Mouse (Mus musculus) embryo, embryonic 11.5 days (tissue): ENCODE measurements around the gene Shank3.

Source experiments
- DNase-seq: peaks from one replicate; pipeline ENCODE4 v3.0.0-alpha.2; 2012; ENCODE audit warnings: low read depth, low spot score

Gene Shank3

DNA sequence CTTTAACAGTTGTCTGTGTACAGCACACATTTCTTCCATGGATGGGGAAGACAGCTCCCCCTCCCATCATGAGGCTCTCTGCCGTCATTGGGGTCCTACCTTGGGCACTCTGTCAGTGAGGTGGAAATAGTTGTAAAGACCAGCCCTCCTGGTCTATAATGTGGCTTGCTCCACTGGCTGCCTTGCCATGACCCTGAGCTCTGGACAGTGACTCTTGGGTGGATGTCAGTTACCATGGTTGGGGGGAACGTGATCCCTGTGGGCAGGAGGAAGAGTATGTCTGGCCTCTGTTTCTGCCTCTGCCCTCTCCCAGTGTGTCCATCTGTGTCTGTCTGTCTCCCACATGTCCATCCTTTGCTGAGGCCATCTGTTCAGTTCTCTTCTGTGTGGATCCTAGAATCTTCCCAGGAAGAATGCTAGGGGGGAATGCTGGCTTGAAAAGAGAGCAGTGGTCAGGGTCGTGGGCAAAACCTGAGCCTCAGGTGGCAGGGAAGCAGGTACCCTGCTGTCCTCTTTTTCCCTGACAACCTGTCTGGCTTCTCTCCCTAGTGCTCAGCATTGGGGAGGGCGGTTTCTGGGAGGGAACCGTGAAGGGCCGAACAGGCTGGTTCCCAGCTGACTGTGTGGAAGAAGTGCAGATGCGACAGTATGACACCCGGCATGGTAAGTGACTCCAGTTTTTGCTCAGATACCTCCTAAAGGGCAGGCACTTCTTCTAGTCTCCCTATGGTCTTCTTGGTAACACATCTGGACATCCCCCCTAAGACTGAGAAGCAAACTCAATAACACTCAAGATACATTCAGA, 25.4 kb downstream of the Shank3 start:
- DNase-seq: no peak

DNA sequence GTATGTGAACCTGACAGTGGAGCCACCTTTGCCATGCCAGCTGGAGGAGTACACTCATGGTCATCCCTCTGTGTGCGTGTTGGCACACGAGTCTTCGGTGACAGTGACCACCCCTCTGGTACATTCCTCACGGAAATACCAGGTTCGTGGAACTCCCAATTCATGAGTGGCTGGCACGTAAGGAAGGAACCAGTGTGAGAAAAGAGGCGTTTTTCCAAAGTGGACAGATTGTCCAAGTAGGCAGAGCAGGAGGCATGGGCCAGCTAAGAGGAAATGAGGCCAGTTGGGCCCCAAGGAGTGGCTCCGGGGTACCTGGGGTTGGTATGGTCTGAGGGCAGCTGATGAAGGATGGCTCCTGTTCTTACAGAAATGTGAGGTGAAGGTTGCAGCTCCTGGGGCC, 26.0 kb downstream of the Shank3 start:
- no peak for DNase-seq

DNA sequence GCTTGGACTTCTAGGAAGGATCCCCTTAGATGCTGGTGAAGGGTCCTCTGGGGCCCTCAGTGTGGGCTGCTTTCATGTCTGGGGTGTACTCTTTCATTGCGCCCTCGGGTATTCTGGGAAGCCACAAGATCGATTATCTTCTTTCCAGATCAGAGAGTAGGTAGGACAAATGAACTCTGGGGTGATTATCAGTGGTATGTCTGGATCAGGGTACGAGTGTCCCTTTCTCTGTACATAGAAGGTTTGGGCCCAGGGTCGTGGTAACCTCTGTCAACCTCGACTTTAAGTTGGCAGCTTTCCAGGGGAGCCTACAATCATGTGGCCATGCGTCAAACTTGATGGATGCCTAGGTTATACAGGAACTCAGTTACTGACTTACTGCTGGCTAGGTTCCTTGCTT, 26.5 kb downstream of the Shank3 start:
- DNase-seq: no peak

DNA sequence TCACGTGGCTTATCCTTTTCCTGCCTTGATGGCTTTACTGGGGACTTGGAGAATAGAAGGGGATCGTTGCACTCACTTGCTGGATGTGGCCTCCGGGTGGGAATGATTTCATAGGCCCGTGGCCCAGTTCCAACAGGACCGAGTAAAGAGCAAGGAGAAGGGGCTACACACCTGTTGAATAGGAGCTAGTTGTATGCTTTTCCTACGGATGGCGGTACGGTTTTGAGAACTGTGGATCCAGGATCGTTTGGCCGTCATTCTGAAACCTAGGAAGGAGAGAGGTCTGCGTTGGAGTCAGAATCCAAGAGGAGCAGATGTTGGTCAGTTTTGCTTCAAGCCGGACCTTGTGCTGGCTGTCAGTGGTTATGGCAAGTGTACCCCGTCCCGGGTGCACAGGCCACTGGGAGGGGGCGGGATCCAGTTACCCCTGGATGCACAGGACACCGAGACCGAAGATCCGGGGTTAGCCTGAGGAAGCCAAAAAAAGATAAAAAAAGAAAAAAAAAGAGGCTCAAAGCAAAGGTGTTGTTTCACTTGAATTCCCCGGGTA, 27.4 kb downstream of the Shank3 start:
- no peak for DNase-seq

DNA sequence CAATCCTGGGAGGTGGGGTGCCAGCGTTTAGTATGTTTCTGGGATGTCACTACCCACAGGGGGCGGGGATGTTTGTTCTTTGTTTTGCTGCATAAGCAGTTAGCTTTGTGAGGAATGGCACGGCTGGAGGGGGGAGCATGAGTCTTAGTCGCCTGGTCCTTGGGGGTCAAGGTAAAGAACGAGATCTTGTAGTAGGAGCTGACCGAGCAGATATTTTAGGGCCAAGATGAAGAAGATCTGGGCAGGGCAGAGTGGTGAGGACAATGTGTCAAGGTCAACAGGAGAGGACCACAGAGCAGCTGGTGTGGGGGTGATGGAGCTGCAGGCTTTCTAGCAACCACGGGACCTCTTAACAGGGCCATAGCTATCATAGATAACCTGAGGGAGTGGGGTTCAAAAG, 28.0 kb downstream of the Shank3 start:
- DNase-seq: no peak

DNA sequence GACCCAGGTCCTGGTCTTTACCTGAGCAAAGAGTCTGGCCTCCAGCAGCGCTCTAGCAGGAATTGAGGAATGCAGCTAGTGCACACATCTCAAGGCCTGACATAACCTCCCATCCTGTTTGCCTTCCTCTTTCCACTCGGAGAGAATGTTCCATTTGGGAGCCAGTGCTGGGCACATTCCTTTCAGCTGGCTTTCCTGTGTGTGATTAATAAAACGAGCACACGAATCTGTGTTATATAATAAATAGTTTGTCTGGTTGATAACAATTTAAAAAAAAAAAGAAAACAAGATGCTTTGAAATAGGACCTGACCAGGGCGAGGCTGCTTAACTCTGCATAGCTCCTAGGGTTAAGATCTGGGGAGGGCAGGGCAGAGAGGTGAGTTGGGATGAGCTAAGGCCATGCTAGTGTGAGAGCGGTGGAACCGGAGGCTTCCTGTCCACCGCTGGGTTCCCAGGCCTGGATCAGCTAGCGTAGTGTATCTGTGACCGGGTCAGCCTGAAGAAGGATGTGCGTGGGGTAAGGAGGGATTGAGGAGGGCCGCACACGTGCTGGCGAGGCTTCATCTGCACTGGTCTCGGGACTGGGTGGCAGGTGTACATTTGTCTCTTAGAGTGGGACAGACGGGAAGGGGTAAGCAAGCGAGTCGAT, 28.9 kb downstream of the Shank3 start:
- DNase-seq: no peak

DNA sequence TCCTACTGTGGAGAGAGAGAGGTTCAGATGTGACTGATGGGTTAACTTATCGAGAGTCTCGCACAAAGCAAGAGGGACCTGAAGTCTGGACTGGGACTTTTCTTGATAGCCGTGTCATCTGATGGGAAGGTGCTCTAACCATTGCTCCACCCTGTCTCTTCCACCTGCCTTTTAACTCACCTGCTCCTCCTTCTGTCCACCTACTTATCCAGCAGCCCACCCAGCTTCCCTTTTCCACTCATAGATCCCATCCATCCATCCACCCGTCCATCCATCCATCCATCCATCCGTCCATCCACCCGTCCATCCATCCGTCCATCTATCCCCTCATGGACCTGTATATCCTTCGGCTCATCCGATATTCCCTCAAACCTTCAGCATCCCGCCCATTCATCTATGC, 29.5 kb downstream of the Shank3 start:
- DNase-seq: no peak

DNA sequence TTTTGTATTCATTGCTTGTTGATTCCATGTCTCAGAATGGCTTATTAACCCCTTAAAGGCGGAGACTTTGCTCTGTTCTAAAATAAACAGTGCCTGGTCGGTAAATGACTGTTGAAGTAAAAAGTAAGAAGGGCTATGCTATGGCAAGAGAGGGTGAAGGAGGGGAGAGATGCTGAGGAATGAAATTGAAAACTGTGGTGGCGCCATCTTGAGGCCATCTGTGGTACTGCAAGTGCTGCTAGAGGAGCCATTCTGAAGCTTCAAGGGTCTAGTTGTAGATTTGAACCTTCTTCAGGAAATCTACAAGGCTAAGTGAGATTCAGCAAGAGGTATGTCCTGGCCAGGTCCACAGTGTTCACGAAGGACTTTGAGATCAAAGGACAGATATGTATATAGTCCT, 30.9 kb downstream of the Shank3 start:
- DNase-seq: peak; percentile 56

DNA sequence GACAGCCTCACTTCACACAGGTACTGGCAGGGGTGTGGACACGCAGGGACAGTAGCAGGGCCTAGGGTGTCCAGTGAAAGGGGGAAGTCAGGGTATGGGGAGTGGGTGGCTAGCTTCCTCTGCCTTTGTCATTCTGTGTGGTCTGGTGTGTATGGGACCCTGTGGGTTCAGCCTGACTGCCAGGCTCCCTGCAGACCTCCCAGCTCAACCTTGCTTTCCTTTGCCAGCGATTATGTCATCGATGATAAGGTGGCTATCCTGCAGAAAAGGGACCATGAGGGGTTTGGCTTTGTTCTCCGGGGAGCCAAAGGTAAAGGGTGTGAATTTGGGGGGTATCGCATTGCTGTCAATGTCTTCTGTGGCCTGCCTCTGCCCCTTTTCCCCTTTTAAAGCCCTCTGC, 32.0 kb downstream of the Shank3 start:
- no peak for DNase-seq

DNA sequence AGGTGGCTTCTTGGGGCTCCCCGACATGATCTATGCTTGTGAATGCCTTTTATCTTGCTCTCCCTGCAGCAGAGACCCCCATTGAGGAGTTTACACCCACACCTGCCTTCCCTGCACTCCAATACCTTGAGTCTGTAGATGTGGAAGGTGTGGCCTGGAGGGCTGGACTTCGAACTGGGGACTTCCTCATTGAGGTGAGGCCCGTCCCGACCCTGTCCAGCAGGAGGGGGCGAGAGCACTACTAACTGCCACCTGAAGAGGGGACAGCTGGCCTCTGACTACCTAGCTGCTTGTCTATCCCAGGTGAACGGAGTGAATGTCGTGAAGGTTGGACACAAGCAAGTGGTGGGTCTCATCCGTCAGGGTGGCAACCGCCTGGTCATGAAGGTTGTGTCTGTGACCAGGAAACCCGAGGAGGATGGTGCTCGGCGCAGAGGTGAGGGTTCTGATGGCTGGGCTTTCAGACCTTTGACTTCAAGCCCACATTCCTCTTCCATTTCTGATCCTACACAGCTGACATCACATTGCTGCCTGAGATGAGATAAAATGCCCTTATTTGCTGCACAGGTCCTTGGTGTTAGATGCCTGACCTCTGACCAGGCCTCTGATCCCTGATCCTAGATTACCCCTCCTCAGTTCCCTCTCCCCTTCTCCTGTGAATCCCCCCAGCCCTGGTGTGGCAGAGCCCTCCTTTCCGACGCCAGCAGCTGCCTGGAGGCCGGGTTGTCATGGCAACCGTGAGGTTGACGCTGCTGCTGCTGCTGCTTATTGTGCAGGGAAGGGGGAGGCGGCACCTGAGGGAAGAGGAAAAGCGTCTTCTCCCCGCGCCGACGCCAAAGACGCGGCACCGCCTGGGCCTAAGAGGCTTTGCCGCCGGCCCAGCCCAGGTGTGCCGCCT, 32.9 kb downstream of the Shank3 start:
- DNase-seq: peak; percentile 67

DNA sequence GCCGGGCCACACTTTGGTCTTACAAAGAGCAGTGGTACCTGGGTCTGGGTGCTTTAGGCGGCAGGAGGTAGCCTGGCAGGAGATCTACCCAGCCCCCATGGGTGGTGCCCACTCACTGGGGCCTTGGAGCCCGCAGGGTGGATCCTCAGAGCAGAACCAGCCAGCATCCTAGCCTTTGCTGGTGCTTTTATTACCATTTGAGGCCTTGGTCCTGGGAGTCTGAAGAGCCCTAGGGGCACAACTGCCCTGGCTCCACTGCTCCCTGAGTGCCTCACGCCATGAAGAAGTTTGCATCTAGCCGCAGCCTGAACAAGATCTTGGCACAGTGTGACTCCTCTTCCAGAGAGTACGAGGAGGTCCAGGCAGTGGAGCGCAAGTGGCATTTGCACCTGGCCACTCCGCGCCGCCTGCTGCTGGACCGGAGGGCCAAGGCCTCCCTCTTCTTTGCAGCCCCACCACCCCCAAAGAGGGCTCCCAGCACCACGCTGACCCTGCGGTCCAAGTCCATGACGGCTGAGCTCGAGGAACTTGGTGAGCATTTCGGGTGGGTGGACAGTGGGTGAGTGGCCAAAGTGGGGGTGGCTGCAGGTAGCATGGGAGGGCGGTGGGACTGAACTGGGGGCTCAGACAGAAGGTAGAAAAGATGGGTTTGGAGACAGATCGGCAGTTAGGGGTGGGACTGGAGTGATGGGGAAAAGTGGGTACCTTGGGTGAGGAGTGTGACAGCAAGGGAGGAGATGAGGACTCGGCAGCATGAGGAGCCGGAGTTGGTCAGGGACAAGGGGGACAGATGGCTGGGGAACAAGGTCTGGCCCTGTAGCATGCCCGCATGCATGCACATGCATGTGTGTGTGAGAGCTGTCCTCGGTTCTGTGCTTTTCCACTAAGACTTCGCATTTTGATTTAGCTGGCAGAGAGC, 33.8 kb downstream of the Shank3 start:
- no peak for DNase-seq

DNA sequence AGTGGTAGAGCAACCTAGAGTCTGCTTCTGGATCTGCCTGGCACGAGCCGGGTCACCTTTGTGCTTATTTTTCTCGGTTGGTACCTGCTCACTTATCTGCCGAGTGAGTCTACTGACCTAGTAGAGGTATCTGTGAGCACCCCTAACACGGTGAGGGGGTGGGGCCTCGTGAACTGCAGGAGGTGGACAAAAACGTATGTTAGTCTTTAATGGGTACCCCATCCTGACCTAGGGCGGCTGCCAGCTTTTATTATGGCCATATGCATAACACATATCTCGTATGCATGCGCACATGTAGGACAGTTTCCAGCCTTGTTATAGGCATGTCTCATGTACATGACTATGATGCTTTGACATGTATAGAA, 34.4 kb downstream of the Shank3 start:
- DNase-seq: no peak

DNA sequence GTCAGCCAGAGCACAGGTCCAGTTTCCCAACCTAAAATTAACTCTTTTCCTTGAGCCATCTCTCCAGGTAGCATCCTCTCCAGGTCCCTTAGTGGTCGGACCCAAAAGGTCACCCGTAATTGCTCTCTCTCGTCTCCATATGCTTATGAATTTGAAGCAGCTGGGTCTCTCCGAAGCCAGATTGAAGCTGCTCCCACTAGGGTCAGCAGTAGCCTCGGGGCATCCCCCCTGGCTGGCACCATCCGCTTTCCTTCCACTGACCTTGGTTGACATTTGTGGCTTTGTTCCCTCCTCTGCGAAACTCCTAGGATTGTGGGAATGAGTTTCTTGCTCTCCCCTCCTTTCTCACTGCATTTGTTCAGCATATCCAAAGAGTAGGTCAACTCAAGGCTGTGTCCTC, 44.7 kb downstream of the Shank3 start:
- no peak for DNase-seq

DNA sequence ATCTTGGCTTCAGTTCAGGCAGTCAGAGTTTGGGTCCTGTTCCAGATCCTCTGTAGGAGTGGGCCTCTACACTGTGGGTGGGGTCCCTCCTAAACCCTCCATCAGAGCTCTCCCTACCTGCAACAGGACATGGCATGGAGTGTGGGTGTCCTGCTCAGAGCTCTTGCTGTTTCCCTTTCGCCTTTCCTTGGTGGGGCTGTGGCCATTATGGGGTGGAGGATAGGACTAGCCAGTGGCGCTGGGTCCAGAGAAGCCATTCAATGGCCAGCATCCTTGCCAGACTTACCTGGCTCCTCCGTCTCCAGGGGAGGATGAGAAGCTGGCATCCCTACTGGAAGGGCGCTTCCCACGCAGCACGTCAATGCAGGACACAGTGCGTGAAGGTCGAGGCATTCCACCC, 47.9 kb downstream of the Shank3 start:
- DNase-seq: no peak

DNA sequence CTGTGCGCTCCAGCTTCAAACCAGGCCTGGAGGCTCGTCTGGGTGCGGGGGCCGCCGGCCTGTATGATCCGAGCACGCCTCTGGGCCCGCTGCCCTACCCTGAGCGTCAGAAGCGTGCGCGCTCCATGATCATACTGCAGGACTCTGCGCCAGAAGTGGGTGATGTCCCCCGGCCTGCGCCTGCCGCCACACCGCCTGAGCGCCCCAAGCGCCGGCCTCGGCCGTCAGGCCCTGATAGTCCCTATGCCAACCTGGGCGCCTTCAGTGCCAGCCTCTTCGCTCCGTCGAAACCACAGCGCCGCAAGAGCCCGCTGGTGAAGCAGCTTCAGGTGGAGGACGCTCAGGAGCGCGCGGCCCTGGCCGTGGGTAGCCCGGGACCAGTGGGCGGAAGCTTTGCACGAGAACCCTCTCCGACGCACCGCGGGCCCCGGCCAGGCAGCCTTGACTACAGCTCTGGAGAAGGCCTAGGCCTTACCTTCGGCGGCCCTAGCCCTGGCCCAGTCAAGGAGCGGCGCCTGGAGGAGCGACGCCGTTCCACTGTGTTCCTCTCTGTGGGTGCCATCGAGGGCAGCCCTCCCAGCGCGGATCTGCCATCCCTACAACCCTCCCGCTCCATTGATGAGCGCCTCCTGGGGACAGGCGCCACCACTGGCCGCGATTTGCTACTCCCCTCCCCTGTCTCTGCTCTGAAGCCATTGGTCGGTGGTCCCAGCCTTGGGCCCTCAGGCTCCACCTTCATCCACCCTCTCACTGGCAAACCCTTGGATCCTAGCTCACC, 48.6 kb downstream of the Shank3 start:
- peak; percentile 31 for DNase-seq

DNA sequence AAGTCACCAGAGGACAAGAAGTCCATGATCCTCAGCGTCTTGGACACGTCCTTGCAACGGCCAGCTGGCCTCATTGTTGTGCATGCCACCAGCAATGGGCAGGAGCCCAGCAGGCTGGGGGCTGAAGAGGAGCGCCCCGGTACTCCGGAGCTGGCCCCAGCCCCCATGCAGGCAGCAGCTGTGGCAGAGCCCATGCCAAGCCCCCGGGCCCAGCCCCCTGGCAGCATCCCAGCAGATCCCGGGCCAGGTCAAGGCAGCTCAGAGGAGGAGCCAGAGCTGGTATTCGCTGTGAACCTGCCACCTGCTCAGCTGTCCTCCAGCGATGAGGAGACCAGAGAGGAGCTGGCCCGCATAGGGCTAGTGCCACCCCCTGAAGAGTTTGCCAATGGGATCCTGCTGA, 49.4 kb downstream of the Shank3 start:
- no peak for DNase-seq

DNA sequence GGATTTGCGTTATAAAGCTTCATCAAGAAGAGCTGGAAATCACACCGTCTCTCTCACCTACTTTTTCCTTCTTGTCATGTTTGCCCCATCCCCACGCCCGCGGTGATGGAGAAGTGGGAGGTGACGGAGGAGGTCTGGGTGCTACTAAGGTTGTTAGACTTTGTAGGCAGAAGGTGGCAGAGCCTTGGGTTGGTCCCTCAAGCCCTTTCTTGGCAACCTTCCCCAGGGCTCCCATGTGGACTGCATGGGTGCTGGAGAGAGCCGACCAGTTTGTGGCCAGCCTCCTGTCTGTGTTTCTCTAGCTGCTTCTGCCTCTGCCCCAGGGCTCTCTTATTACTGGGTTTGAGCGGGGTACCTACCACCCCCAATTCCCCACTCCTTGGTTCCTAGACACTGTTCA, 51.1 kb downstream of the Shank3 start:
- DNase-seq: no peak

DNA sequence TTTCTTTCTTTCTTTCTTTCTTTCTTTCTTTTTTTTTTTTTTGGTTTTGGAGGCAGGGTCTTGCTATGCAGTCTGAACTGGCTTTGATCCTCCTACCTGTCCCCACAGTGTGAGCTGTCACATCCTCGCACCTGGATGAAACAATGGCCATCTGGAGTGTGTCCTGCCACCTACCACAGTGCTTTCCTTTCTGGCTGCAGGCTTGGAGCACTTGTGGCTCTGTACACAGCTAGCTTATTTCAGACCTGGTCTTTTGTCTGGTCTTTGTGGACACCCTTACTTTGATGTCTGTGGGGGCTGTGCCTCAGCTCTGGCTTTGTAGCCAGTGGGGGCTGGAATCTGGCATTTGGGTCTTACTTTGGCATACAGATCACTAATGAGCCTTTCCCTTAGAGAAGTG, 52.3 kb downstream of the Shank3 start:
- DNase-seq: no peak

DNA sequence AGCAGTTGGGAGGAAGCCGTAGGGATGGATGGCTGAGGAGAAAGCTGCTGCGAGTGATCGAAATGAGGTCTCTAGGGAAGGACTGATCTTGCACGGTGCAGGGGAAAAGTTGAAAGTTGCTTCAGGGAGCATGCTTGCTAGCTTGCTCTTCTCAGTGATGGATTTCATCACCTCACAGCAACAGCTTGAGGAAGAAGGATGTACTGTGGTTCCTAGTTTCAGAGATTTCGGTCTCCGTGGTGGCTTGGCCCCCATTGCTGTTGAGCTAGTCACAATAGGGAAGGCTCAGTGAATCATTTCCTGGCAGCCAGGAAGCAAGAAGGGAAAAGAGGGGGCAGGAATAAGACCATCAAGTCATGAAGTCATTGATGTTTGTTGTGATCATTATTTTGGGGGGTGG, 56.2 kb downstream of the Shank3 start:
- DNase-seq: no peak

DNA sequence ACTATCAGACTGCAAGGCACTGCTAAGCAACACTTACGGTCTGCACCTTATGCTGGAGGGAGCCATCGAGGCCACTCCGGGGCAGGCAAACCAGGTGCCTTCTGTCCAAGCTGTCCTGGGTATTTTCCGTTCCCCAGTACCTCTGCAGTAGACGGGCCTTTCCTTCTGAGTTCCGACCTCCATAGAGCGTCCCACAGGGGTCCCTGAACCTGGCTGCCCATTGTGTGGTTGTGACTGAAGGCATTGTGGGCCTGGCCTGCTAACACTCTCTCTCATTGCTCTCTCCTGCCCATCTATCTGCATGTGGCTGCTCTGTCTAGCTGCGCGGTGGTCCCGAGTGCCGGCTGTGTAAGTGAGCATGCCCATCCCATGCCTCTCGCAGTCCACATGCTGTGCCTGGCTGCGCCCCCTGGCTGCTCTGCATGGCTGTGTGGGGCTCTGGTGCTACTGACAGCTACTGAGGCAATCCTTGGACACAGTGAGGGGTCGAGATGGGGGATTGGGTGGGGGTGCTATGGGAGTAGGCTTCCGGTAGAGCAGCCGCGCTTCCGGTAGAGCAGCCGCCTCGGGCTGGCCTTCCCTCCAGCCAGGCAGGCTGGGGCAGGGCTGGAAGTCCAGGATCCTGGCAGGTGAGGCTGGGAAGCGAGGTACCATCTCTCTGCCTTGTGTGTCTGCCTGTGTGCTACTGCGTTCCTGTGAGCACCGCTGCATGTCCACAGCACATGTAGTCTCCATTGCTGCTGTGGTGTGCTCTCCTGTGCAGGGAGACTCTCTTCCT, 57.2 kb downstream of the Shank3 start:
- DNase-seq: no peak
